Mouse (Mus musculus): ENCODE data around the gene Lrig2.

DNA sequence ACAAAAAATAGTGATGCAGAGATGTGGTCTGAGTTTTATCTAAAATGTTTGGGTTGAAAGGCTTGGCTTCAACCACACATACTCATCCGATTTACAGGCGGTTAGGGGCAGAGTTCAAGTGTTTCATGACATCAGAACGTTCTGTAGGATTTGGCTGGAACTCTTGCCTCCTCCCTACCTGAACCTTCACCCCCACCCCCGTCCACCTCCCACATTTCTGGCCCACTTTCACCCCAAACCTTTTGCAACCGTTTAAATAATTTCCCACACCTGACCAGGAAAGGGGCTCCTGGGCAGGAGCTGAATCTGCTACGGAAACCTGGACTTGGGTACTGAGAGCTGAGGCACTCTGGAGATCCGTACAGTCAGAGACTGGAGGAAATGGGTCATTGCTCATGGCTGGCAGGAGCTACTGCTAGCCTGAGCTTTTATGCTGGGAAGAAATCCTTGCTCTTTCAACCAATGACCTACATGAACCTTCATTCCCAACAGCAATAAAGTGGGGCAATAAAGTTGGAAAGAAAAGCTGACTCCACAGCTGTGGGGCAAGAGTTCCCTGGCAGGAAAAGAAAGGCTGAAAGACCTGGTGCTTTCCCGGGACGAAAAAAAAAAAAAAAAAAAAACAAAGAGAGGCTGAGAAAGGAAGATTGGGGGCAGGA lies 28.9 kb upstream of the Lrig2 start:
- TF ChIP-seq CTCF (IDR thresholded peaks at IDR 0.05; ENCODE audit: low read depth, low read length) (no peak), POLR2A (IDR thresholded peaks at IDR 0.05; ENCODE audit: extremely low read depth, insufficient read depth, low read length) (no peak)
